In the genomic region with DNA sequence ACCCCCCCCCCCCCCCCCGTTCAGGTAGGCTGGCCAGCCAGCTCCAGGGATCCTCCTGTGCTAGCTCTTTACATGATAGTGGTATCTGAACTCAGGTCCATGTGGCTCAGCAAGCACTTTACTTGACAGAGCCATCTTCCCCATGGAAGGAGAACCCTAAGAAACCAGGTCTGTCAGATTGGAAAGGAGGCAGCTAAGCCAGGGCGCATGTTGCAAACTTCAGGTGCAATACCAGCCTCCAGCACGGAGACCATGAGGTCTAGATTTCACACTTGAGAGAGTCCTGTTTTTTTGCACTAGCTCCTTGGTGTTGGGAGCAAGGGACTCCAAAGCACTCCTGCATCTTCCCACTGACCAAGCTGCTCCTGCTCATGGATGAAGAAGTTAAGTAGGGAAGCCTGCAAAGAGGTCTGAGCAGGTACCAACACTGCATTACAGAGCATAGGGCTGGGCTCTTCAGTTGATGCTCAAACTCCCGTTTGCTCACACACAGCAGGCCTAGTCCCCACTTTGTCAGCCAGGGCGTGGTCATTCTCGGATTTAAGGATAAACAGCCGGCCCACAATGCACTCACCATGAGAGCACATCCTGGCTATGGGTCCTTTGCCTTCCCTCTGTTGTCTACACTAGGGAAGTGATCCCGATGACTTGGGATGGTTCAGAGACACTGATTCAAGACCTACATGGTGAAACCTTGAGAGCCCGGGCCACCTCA, we compare ENCODE assay signal across 8 mouse cellular contexts. TPM values are rescaled to one million over a fixed set of nuclear protein-coding genes. Genes with fewer than 3 reads are reported as not detected.
DNase-seq lines count a peak whose midpoint lies in the region; ATAC-seq and TF ChIP-seq lines count a peak whose summit lies in the region.

No protein-coding gene starts in this region.

- peaks cover 6% of the 10 kb centered on the region; the same call in 1 of the 2 replicates for H3K4me1 ChIP-seq in hindbrain, embryonic 16.5 days (ENCODE audit: control insufficient read depth, insufficient read depth, low read depth, low read length)
- peaks cover 3% of the 10 kb centered on the region; the same call in 1 of the 2 replicates for H3K4me1 ChIP-seq in midbrain, postnatal 0 days (ENCODE audit: insufficient read depth, low read length)

- H3K27me3 ChIP-seq in hindbrain, embryonic 16.5 days (replicated peaks; ENCODE audit: control insufficient read depth, insufficient read depth, low read length) = no peaks in the 10 kb centered on the region
- no peaks in the 10 kb centered on the region for H3K27me3 ChIP-seq in midbrain, postnatal 0 days (ENCODE audit: insufficient read depth, low read length)

- peak overlapping the region; percentile 61 for H3K9ac ChIP-seq in hindbrain, embryonic 16.5 days (ENCODE audit: low read depth, low read length)
- H3K9ac ChIP-seq in midbrain, postnatal 0 days (replicated peaks; ENCODE audit: low read length, poor library complexity, severe bottlenecking) = peak overlapping the region; percentile 37; the same call in 1 of the 2 replicates

- intact Hi-C loops in gastrocnemius, adult 2 months (cut with DNase I) = no loop called here
- intact Hi-C loops in gastrocnemius, postnatal 36 days (cut with DNase I) = no loop called here

- H3K27ac ChIP-seq in gastrocnemius, adult 2 months = peak overlapping the region; percentile 82
- H3K27ac ChIP-seq in hindbrain, embryonic 16.5 days (ENCODE audit: low read depth, low read length) = peak overlapping the region; percentile 48
- H3K27ac ChIP-seq in midbrain, postnatal 0 days (ENCODE audit: low read depth, low read length) = peak overlapping the region; percentile 66

- ATAC-seq in hindbrain, embryonic 16.5 days = no peak
- ATAC-seq in midbrain, postnatal 0 days (ENCODE audit: low FRiP score) = no peak

- peak; percentile 61 for DNase-seq in gastrocnemius, adult 2 months
- DNase-seq in gastrocnemius, postnatal 4 days (ENCODE audit: low spot score in 2 of 2) = no peak
- peak; percentile 32 for DNase-seq in retina, embryonic 14.5 days (ENCODE audit: low spot score)
- no peak for DNase-seq in retina, postnatal 1 day
- no peak for DNase-seq in midbrain, postnatal 0 days (ENCODE audit: low spot score)
- no peak for DNase-seq in gastrocnemius, postnatal 36 days
- DNase-seq in cerebellum, adult 9-11 months = no peak

- H3K9me3 ChIP-seq in hindbrain, embryonic 16.5 days (ENCODE audit: control insufficient read depth, low read length) = no peaks in the 10 kb centered on the region
- no peaks in the 10 kb centered on the region for H3K9me3 ChIP-seq in midbrain, postnatal 0 days (ENCODE audit: low read length)

- H3K4me2 ChIP-seq in hindbrain, embryonic 16.5 days (ENCODE audit: low read length) = peak overlapping the region; percentile 74
- peak overlapping the region; percentile 77 for H3K4me2 ChIP-seq in midbrain, postnatal 0 days (ENCODE audit: low read depth, low read length, poor library complexity, severe bottlenecking)

- H3K36me3 ChIP-seq in hindbrain, embryonic 16.5 days (ENCODE audit: control insufficient read depth, insufficient read depth, low read length) = no peaks in the 10 kb centered on the region
- no peaks in the 10 kb centered on the region for H3K36me3 ChIP-seq in midbrain, postnatal 0 days (ENCODE audit: insufficient read depth, low read length)

- no peak for TF ChIP-seq CTCF in gastrocnemius, adult 2 months (IDR thresholded peaks at IDR 0.05)
- TF ChIP-seq CTCF in midbrain, postnatal 0 days (IDR thresholded peaks at IDR 0.05) = no peak

- WGBS in hindbrain, embryonic 16.5 days = 28% methylated on average over 9 of the region's 9 CpGs
- WGBS in midbrain, postnatal 0 days = 27% methylated on average over 9 of the region's 9 CpGs

- H3K4me3 ChIP-seq in gastrocnemius, adult 2 months = peak overlapping the region; percentile 71
- H3K4me3 ChIP-seq in hindbrain, embryonic 16.5 days (ENCODE audit: low read length) = peak overlapping the region; percentile 50
- peak overlapping the region; percentile 46 for H3K4me3 ChIP-seq in midbrain, postnatal 0 days (ENCODE audit: low read depth, low read length)

RNA-seq across cellular contexts. Expression of a gene that starts 0.8 kb away (rescaled TPM):
- 10 to 100 TPM in 1 of 2 experiments, 1 to 10 TPM in 1; 4.7 to 17.5 TPM for total RNA-seq in gastrocnemius, adult 2 months (2021)
- 1 to 10 TPM; 1.8 to 2.1 TPM for total RNA-seq in gastrocnemius, postnatal 4 days (2021)
- polyA plus RNA-seq in hindbrain, embryonic 16.5 days (2015; fragmentation: Nextera tagmentation; extraction: Ambion mirVana) = 6.4 and 8.8 TPM in 2 replicates
- 2.8 and 3.5 TPM in 2 replicates for total RNA-seq in midbrain, postnatal 0 days (2014; rRNA removed)
- polyA plus RNA-seq in midbrain, postnatal 0 days (2015; fragmentation: Nextera tagmentation; extraction: Ambion mirVana) = 6.0 and 8.5 TPM in 2 replicates
- 1 to 10 TPM; 7.7 to 8.6 TPM for total RNA-seq in gastrocnemius, postnatal 36 days (2021)

RNA-seq across cellular contexts. Expression of a gene that starts 10.2 kb away (rescaled TPM):
- 1 to 10 TPM; 3.0 to 4.2 TPM for total RNA-seq in gastrocnemius, adult 2 months (2021)
- total RNA-seq in gastrocnemius, postnatal 4 days (2021) = 1 to 10 TPM; 1.4 to 2.4 TPM
- polyA plus RNA-seq in hindbrain, embryonic 16.5 days (2015; fragmentation: Nextera tagmentation; extraction: Ambion mirVana) = 8.6 and 10.9 TPM in 2 replicates
- total RNA-seq in midbrain, postnatal 0 days (2014; rRNA removed) = 11.0 and 12.7 TPM in 2 replicates
- 6.9 and 7.6 TPM in 2 replicates for polyA plus RNA-seq in midbrain, postnatal 0 days (2015; fragmentation: Nextera tagmentation; extraction: Ambion mirVana)
- total RNA-seq in gastrocnemius, postnatal 36 days (2021) = 1 to 10 TPM; 3.3 to 3.6 TPM

Comparison
In these comparisons a context has a peak if more than half of its experiments do, and no peak if none do; other contexts are left out.
1. DNase-seq: peak in gastrocnemius, adult 2 months (single experiment) and retina, embryonic 14.5 days (single experiment); none in gastrocnemius, postnatal 4 days (0 of 2), retina, postnatal 1 day (single experiment), midbrain, postnatal 0 days (single experiment), gastrocnemius, postnatal 36 days (0 of 2) and cerebellum, adult 9-11 months (single experiment).
2. Peak in every context shown above with its lines, with median percentiles within 50 percentile points of each other: H3K27ac ChIP-seq and H3K4me3 ChIP-seq.